Mouse (Mus musculus) lung, postnatal 10 days (tissue): ENCODE results near the gene Lrguk.

Source experiments
- DNase-seq: peaks from one replicate; pipeline ENCODE4 v3.0.0; 2021

The Lrguk gene

GRCm38 (mm10) chr6:34067271-34067670, 38.0 kb downstream of the Lrguk start:
- no peak for DNase-seq

DNA sequence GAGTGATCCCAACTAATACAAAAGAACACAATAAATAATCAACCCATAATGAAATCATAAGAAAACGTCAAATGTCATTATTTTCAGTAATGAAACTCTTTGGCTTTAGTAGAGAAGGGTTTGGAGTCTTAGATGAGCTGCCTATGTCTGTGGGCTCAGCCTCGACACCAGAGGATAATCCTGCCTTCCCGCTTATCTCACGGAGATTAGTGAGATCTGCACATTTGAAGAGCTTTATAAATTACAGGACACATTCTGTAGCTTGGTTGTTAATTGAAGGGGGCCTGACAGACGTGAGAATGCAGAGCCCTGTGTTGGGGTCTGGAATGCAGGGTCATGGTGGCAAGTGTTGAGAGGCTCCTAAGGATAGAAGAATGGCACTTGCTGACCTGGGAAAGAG, 42.7 kb downstream of the Lrguk start:
- DNase-seq, result no peak

DNA sequence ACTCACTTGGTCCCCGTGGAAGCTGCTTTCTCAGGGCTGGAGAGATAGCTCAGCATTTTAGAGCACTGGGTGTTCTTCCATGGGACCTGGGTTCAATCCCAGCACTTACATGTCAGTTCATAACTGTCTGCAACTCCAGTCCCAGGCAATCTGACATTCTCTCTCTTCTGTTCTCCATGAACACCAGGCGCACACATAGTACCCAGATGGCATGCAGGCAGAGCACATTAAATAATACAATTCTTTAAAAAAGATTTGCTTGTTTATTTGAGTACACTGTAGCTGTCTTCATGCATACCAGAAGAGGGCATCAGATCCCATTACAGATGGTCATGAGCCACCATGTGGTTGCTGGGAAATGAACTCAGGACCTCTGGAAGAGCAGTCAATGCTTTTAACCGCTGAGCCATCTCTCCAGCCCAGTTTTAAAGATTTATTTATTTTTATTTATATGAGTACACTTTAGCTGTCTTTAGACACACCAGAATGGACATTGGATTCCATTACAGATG, 44.7 kb downstream of the Lrguk start:
- DNase-seq, result no peak

GRCm38 (mm10) chr6:34075520-34075919, 46.3 kb downstream of the Lrguk start:
- DNase-seq, result no peak

DNA sequence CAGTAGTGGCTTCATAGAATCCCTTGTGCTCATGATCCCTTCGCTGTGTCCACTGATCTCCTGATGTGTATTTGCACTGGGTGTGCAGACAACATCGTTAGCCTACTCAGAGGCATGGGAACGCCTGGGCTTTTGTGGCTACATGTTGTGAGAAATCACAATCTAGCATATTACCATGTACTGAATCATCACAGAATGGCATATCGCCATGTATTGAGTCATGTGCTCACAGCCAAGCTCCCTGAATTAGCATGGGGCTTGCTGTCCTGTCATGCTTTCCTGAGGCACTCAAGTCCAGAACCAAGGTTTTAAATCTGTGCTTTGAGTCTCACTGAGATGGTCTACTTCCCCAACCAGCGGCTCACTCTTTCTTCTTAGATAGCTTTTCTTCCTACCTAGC, 54.2 kb downstream of the Lrguk start:
- DNase-seq, result no peak

- DNase-seq, result no peak
Observed at GRCm38 (mm10) chr6:34087701-34088100, 58.5 kb downstream of the Lrguk start.

DNA sequence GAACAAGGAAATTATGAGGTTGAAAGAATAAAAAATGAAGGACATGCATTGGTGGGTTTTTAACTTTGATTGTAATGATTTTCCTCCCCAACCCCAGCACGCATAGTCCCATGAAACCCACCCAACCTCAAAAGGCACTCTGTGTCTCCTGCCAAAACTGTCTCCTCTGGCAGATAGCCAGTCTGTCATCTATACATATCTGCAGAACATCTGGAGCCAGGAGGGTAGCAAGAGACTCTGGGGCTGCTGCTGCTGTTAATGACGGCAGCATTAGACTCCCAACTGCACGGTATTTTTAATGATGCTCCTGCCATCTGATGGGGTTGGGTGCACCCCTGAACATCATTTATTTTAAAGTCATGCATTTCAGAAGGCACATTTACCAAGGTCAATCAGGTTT, 59.7 kb downstream of the Lrguk start:
- no peak for DNase-seq

DNA sequence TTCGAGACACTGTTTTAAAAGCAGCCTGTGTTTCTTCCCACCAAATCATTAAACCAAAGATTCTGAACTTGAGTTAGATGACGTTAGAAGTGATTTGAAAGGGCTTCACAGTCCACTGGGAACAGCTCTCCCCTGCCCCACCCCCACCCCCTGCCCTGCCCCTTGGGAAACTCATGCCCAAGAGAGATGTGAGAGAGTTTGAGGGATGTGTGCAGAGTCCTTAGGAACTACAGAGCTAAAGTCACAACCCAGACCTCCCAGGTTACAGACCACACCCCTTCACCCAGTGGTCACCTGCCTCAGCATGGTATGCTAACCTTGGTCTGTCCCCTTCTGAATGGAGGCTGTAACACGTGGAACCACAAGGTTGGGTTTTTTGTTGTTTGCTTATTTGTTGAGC, 62.3 kb downstream of the Lrguk start:
- DNase-seq, result no peak

DNA sequence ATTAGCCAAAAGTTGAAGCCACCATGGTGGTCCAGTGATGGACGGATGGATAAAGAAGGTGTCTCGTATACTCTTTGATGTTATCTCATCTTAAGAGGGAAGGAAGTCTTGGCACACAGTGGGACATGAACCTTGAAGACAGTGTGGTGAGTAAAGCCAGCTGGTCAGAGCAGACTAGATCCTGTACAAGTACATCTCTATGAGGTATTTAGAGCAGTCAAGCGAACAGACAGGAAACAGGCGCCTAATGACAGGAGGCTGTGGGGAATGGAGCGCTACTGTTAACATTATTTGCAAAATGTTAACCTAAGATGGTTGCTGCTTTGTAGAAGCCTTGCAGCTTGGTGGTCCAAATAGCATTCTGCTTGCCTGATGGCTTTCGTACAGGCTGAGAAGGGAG, 67.0 kb downstream of the Lrguk start:
- DNase-seq, result no peak

- no peak for DNase-seq
Observed at GRCm38 (mm10) chr6:34096905-34097304, 67.7 kb downstream of the Lrguk start.

GRCm38 (mm10) chr6:34099725-34100124, 70.5 kb downstream of the Lrguk start:
- no peak for DNase-seq

DNA sequence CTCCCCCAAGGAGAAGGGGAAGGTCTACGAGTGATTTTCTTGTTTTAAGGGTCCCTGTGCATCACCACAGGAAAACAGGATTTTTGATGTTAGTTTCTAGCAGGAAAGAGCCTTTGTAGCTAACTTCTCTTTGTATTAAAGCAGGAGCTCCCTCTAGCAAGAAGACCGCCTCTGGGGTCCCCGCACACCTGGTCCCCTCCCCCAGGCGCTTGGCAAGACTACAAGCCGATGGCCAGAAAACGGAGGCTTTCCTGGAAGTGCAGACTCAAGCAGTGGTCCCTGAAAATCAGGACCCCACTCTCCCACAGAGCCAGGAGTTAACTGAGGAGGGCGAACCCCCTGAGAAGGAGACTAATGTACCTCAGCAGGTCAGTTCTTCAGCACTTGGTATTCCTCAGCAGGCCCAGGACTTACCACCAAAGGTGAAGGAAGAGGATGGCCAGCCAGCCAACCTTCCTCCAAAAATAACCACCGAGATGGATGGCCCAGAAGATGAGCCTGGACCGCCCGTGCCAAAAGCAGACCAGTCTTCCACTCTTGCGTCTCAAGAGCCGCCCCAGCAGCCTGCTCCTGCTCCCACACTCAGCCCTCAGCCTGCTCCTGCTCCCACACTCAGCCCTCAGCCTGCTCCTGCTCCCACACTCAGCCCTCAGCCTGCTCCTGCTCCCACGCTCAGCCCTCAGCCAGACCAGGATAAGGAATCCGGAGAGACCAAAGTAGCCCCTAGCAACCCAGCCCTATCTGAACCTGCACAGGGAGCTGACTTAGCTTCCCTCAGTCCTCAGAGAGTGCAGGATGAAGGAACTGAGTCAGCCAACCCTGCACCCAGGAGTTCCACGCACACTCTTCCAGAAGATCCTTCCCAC, 72.5 kb downstream of the Lrguk start:
- DNase-seq, result no peak

DNA sequence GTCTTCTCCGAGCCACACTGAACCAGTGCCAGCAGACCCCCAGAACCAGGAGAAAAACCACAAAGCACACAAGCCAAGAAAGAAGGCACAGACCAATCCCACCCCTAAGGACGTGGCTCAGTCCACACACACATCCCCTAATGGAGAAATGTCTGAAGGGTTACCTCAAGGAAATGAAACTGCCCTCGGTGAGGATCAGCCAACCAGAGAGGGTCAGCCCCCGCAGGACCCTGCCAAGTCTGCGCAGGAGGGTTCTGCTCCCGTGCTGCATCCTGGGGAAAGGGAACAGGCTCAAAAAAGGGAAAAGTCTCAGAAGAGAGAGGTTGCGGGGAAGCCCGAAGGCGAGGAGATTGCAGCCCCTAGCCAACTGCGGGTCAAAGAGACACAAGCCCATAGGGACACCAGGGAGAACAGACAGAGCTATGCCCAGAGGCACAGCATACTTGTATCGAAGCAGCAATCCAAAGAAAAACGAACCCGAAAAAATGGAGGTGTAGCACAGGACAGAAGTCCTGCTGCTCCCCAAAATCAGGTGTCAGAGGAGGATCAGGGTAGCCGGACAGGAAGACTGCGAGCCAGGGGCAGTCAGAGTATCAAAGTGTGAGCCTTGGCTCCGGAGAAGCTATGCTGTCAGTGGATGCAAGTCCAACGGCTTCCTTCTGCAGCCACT, 74.1 kb downstream of the Lrguk start:
- no peak for DNase-seq

DNA sequence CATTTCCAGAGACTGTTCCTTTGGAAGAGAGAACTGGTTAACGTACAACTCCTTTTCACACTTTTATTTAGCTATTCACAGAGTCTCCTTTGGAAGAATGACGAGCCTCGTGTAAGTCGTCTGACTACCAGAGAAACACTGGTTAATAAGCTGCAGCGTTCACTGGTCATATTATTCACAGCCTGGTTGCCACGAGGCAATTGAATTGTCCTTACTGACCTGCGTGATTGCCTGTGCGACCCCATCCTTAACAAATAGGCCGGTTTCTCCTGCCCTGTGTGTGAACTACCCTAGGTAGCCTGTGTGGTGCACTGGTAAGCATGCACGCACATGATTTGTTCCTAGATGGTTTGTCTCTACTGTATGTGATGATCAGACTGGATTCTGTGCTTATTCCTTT, 81.3 kb downstream of the Lrguk start:
- no peak for DNase-seq

- DNase-seq, result no peak
Observed at GRCm38 (mm10) chr6:34111406-34111805, 82.2 kb downstream of the Lrguk start.

GRCm38 (mm10) chr6:34116838-34117478, 87.7 kb downstream of the Lrguk start:
- no peak for DNase-seq

DNA sequence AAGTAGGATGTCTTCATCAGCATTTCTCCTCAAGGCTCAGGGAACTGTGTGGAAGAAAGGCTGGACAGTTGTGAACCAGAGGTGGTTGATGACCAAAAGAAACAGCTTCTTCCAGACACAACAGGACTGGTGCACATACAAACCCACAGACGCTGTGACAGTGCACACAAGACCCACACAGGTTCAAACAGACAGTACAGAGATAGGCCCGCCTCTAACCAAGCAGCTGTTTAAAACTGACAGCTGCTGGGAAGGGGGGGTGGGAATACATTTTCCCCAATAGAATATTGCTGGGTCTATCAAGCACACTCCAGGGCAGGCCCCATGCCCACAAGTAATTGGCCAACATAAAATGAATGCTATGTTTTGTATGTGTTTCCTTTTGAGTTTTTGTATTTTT, 95.2 kb downstream of the Lrguk start:
- DNase-seq, result no peak

GRCm38 (mm10) chr6:34129261-34129660, 100.0 kb downstream of the Lrguk start:
- no peak for DNase-seq

- no peak for DNase-seq
Observed at GRCm38 (mm10) chr6:34132391-34132790, 103.1 kb downstream of the Lrguk start.

GRCm38 (mm10) chr6:34138366-34138765, 109.1 kb downstream of the Lrguk start:
- no peak for DNase-seq

- DNase-seq, result no peak
Observed at GRCm38 (mm10) chr6:34142931-34143330, 113.7 kb downstream of the Lrguk start.

- DNase-seq, result peak; percentile 34
Observed at GRCm38 (mm10) chr6:34146042-34146441, 116.8 kb downstream of the Lrguk start.

DNA sequence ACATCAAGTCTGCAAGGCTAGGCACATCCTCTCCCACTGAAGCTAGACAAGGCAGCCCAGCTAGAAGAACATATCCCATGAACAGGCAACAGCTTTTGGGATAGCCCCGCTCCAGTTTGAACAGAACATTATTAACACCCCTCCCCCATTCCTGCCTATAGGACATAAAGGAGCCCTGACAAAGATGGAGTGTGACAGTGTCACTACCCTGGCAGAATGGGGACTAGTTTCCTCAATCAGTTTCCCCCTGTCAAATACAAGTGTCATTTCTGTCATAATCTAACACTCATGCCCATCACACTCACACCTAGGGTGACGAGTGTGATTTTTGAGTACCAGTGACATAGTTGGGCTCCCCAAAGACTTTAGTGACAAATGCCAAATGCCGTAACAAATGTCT, 118.8 kb downstream of the Lrguk start:
- no peak for DNase-seq

DNA sequence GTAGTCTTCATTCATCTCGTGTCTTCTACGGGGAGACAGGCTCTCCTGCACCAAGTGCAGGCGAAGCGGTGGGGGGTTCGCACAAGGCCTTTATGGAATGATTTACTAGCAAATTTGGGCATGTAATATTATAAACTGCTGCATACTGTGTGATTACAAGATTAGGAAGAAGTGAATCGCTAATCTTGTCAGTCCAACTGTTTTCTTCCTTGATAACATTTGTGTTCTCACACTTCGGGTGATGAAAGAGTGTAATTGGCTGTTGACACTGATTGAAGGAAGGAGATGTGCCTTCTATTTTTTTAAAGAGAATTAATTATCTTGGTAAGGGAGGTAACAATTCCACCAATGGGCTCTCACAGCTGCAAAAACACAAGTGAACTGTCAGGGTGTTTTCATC, 119.4 kb downstream of the Lrguk start:
- DNase-seq, result no peak
